Mouse (Mus musculus) hindbrain, embryonic 16.5 days (tissue): ENCODE measurements around the gene Fibp. TPM values are rescaled to one million over a fixed set of nuclear protein-coding genes. Genes with fewer than 3 reads are reported as not detected.

Experiments used
- polyA plus RNA-seq: library from polyadenylated mRNA; unstranded; fragments of >200 nt; fragmentation: Nextera tagmentation; extraction: Ambion mirVana; gene quantifications from 2 replicates; pipeline ENCODE4 v1.2.1, GENCODE M21; 2015

The Fibp gene
- polyA plus RNA-seq, 1 experiment from 2014 or later: 153 TPM

Other genes with a start within 250 kb of the Fibp start
- 47.6 and 56.9 TPM in 2 replicates for gene Pacs1, start 187.5 kb upstream of the Fibp start, polyA plus RNA-seq
- gene Sf3b2, start 165.2 kb upstream of the Fibp start, polyA plus RNA-seq: 308 and 315 TPM in 2 replicates
- gene Gal3st3, start 162.3 kb upstream of the Fibp start, polyA plus RNA-seq: 42.3 and 48.3 TPM in 2 replicates
- gene Catsper1, start 124.9 kb upstream of the Fibp start, polyA plus RNA-seq: not detected in 2 replicates
- 9.8 and 11.9 TPM in 2 replicates for gene Cst6, start 111.0 kb upstream of the Fibp start, polyA plus RNA-seq
- gene Eif1ad, start 93.9 kb upstream of the Fibp start, polyA plus RNA-seq: 40.6 and 44.4 TPM in 2 replicates
- gene Banf1, start 93.4 kb upstream of the Fibp start, polyA plus RNA-seq: 315 and 333 TPM in 2 replicates
- 58.8 and 66.0 TPM in 2 replicates for gene Sart1, start 71.9 kb upstream of the Fibp start, polyA plus RNA-seq
- gene Tsga10ip, start 58.1 kb upstream of the Fibp start, polyA plus RNA-seq: 0.36 TPM in 1 of 2 replicates, not detected in the other
- gene Drap1, start 35.6 kb upstream of the Fibp start, polyA plus RNA-seq: 301 and 318 TPM in 2 replicates
- gene AI837181, start 35.5 kb upstream of the Fibp start, polyA plus RNA-seq: 38.5 and 72.7 TPM in 2 replicates
- not detected in 2 replicates for gene Fosl1, start 13.1 kb upstream of the Fibp start, polyA plus RNA-seq
- gene Ccdc85b, start 2.7 kb upstream of the Fibp start, polyA plus RNA-seq: 11.4 and 12.4 TPM in 2 replicates
- gene Ctsw, start 7.9 kb downstream of the Fibp start, polyA plus RNA-seq: 4.5 TPM in 2 replicates
- gene Efemp2, start 13.3 kb downstream of the Fibp start, polyA plus RNA-seq: 44.2 and 53.1 TPM in 2 replicates
- gene Mus81, start 27.8 kb downstream of the Fibp start, polyA plus RNA-seq: 50.9 and 54.5 TPM in 2 replicates
- gene Cfl1, start 29.8 kb downstream of the Fibp start, polyA plus RNA-seq: 3,487 and 3,609 TPM in 2 replicates
- 0.15 TPM in 1 of 2 replicates, not detected in the other for gene 1700020D05Rik, start 43.2 kb downstream of the Fibp start, polyA plus RNA-seq
- 92.7 and 101 TPM in 2 replicates for gene Snx32, start 49.9 kb downstream of the Fibp start, polyA plus RNA-seq
- 0.11 and 0.20 TPM in 2 replicates for gene Ovol1, start 100.0 kb downstream of the Fibp start, polyA plus RNA-seq
- gene Ap5b1, start 107.4 kb downstream of the Fibp start, polyA plus RNA-seq: 3.4 and 3.5 TPM in 2 replicates
- gene Rnaseh2c, start 141.3 kb downstream of the Fibp start, polyA plus RNA-seq: 62.0 and 75.4 TPM in 2 replicates
- gene Kat5, start 149.6 kb downstream of the Fibp start, polyA plus RNA-seq: 63.3 and 70.6 TPM in 2 replicates
- gene Rela, start 176.9 kb downstream of the Fibp start, polyA plus RNA-seq: 35.7 and 38.7 TPM in 2 replicates
- gene Sipa1, start 203.1 kb downstream of the Fibp start, polyA plus RNA-seq: 14.3 and 19.1 TPM in 2 replicates
- 9.2 and 13.2 TPM in 2 replicates for gene Map3k11, start 228.1 kb downstream of the Fibp start, polyA plus RNA-seq
- gene Pcnx3, start 228.3 kb downstream of the Fibp start, polyA plus RNA-seq: 22.6 and 24.8 TPM in 2 replicates
- gene Kcnk7, start 243.8 kb downstream of the Fibp start, polyA plus RNA-seq: not detected in 2 replicates